Mouse (Mus musculus): ENCODE measurements at regions not wholly inside any gene's neighbourhood (a gene's known extent, or its start where the extent isn't known, plus 50 kb on each side); places are given as distances from the start of the nearest gene placed in this dataset.

GRCm38 (mm10) chr1:185104945-185105884 lies 98.7 kb upstream of the Rab3gap2 start:
- peak; percentile 81 for DNase-seq (ENCODE audit: low read depth, low spot score)
- no peaks in the 10 kb centered on the region for H3K36me3 ChIP-seq (ENCODE audit: control insufficient read depth, insufficient read depth, low read length, poor library complexity, severe bottlenecking)
- TF ChIP-seq HCFC1 (IDR thresholded peaks at IDR 0.05; ENCODE audit: borderline replicate concordance, insufficient read depth, low read length) (no peak), ZC3H11A (IDR thresholded peaks at IDR 0.05; ENCODE audit: borderline replicate concordance, low read depth, low read length) (no peak), ZNF384 (IDR thresholded peaks at IDR 0.05; ENCODE audit: low read depth, low read length) (no peak), CHD2 (IDR thresholded peaks at IDR 0.05; ENCODE audit: low read depth, low read length) (no peak), MAFK (IDR thresholded peaks at IDR 0.05; ENCODE audit: insufficient read depth, low read depth, low read length) (no peak)
- H3K4me3 ChIP-seq (ENCODE audit: insufficient read depth in 1 of 2, low read depth in 1 of 2, low read length in 2 of 2, poor library complexity in 1 of 2, severe bottlenecking in 1 of 2), result peak overlapping the region; percentile 6 to 59; a peak in 3 of 4 replicates
- no peaks in the 10 kb centered on the region for H3K9me3 ChIP-seq (ENCODE audit: control insufficient read depth, insufficient read depth, low read depth, low read length)
- in situ Hi-C loops (cut with MboI; ENCODE audit: low sequenced_read_pairs in 2 of 2, unreplicated experiment in 2 of 2), result no loop called here
- peaks cover 6 to 15% of the 10 kb centered on the region in 2 experiments for H3K4me1 ChIP-seq (ENCODE audit: control insufficient read depth in 2 of 2, insufficient read depth in 2 of 2, low read length in 2 of 2, poor library complexity in 1 of 2)
- H3K27ac ChIP-seq (ENCODE audit: insufficient read depth, low read depth, low read length, poor library complexity, severe bottlenecking), result peak overlapping the region; percentile 2; the same call in 1 of the 2 replicates
- no peak overlapping the region for H3K9ac ChIP-seq (ENCODE audit: insufficient read depth, low read depth, low read length, poor library complexity, severe bottlenecking)

GRCm38 (mm10) chr1:185103803-185104202 lies 100.1 kb upstream of the Rab3gap2 start:
- in situ Hi-C loops (cut with MboI; ENCODE audit: low sequenced_read_pairs in 2 of 2, unreplicated experiment in 2 of 2), result no loop called here
- DNase-seq (ENCODE audit: low read depth, low spot score), result no peak
- no peaks in the 10 kb centered on the region for H3K9me3 ChIP-seq (ENCODE audit: control insufficient read depth, insufficient read depth, low read depth, low read length)
- H3K9ac ChIP-seq (ENCODE audit: insufficient read depth, low read depth, low read length, poor library complexity, severe bottlenecking), result no peak overlapping the region
- H3K27ac ChIP-seq (ENCODE audit: insufficient read depth, low read depth, low read length, poor library complexity, severe bottlenecking), result no peak overlapping the region
- no peak for TF ChIP-seq MAFK (IDR thresholded peaks at IDR 0.05; ENCODE audit: insufficient read depth, low read depth, low read length)
- H3K36me3 ChIP-seq (ENCODE audit: control insufficient read depth, insufficient read depth, low read length, poor library complexity, severe bottlenecking), result no peaks in the 10 kb centered on the region
- peaks cover 6 to 15% of the 10 kb centered on the region in 2 experiments for H3K4me1 ChIP-seq (ENCODE audit: control insufficient read depth in 2 of 2, insufficient read depth in 2 of 2, low read length in 2 of 2, poor library complexity in 1 of 2)
- no peak overlapping the region for H3K4me3 ChIP-seq (ENCODE audit: insufficient read depth in 1 of 2, low read depth in 1 of 2, low read length in 2 of 2, poor library complexity in 1 of 2, severe bottlenecking in 1 of 2)

GRCm38 (mm10) chr1:185098975-185099958 lies 99.9 kb upstream of the Mark1 start:
- Histone ChIP-seq H3K4me1 (ENCODE audit: control insufficient read depth in 2 of 2, insufficient read depth in 2 of 2, low read length in 2 of 2, poor library complexity in 1 of 2) (peaks cover 0 to 5% of the 10 kb centered on the region in 2 experiments; a peak in 2 of 4 replicates), H3K9me3 (ENCODE audit: control insufficient read depth, insufficient read depth, low read depth, low read length) (no peaks in the 10 kb centered on the region), H3K4me3 (ENCODE audit: insufficient read depth in 1 of 2, low read depth in 1 of 2, low read length in 2 of 2, poor library complexity in 1 of 2, severe bottlenecking in 1 of 2) (peak overlapping the region in 1 of 2 experiments; percentile 34; a peak in 1 of 4 replicates), H3K9ac (ENCODE audit: insufficient read depth, low read depth, low read length, poor library complexity, severe bottlenecking) (no peak overlapping the region), H3K36me3 (ENCODE audit: control insufficient read depth, insufficient read depth, low read length, poor library complexity, severe bottlenecking) (no peaks in the 10 kb centered on the region), H3K27ac (ENCODE audit: insufficient read depth, low read depth, low read length, poor library complexity, severe bottlenecking) (no peak overlapping the region)
- TF ChIP-seq ZNF384 (IDR thresholded peaks at IDR 0.05; ENCODE audit: low read depth, low read length) (no peak), HCFC1 (IDR thresholded peaks at IDR 0.05; ENCODE audit: borderline replicate concordance, insufficient read depth, low read length) (no peak), CHD2 (IDR thresholded peaks at IDR 0.05; ENCODE audit: low read depth, low read length) (no peak), MAFK (IDR thresholded peaks at IDR 0.05; ENCODE audit: insufficient read depth, low read depth, low read length) (no peak), ZC3H11A (IDR thresholded peaks at IDR 0.05; ENCODE audit: borderline replicate concordance, low read depth, low read length) (no peak)
- peak; percentile 43 for DNase-seq (ENCODE audit: low read depth, low spot score)
- in situ Hi-C loops (cut with MboI; ENCODE audit: low sequenced_read_pairs in 2 of 2, unreplicated experiment in 2 of 2), result no loop called here

GRCm38 (mm10) chr1:185098195-185098974 lies 99.0 kb upstream of the Mark1 start:
- in situ Hi-C loops (cut with MboI; ENCODE audit: low sequenced_read_pairs in 2 of 2, unreplicated experiment in 2 of 2), result no loop called here
- Histone ChIP-seq H3K4me1 (ENCODE audit: control insufficient read depth in 2 of 2, insufficient read depth in 2 of 2, low read length in 2 of 2, poor library complexity in 1 of 2) (peaks cover 0 to 4% of the 10 kb centered on the region in 2 experiments; a peak in 2 of 4 replicates), H3K9ac (ENCODE audit: insufficient read depth, low read depth, low read length, poor library complexity, severe bottlenecking) (no peak overlapping the region), H3K27ac (ENCODE audit: insufficient read depth, low read depth, low read length, poor library complexity, severe bottlenecking) (no peak overlapping the region), H3K9me3 (ENCODE audit: control insufficient read depth, insufficient read depth, low read depth, low read length) (no peaks in the 10 kb centered on the region), H3K4me3 (ENCODE audit: insufficient read depth in 1 of 2, low read depth in 1 of 2, low read length in 2 of 2, poor library complexity in 1 of 2, severe bottlenecking in 1 of 2) (no peak overlapping the region), H3K36me3 (ENCODE audit: control insufficient read depth, insufficient read depth, low read length, poor library complexity, severe bottlenecking) (no peaks in the 10 kb centered on the region)
- TF ChIP-seq ZC3H11A (IDR thresholded peaks at IDR 0.05; ENCODE audit: borderline replicate concordance, low read depth, low read length) (no peak), ZNF384 (IDR thresholded peaks at IDR 0.05; ENCODE audit: low read depth, low read length) (no peak), MAFK (IDR thresholded peaks at IDR 0.05; ENCODE audit: insufficient read depth, low read depth, low read length) (no peak), HCFC1 (IDR thresholded peaks at IDR 0.05; ENCODE audit: borderline replicate concordance, insufficient read depth, low read length) (no peak), CHD2 (IDR thresholded peaks at IDR 0.05; ENCODE audit: low read depth, low read length) (no peak)
- DNase-seq (ENCODE audit: low read depth, low spot score), result no peak
